Mouse (Mus musculus) olfactory bulb, adult 2 months (tissue): Measurements from ENCODE around the gene Psmg3. TPM values are rescaled to one million over a fixed set of nuclear protein-coding genes. Genes with fewer than 3 reads are reported as not detected.

ENCODE experiments used
- H3K27ac ChIP-seq: fragments of 200-500 bp; 2 replicates; pipeline ENCODE4 v1.5.1; 2012; ENCODE audit warnings: low read depth, low read length; ENCODE audit not compliant: insufficient read depth
- H3K4me1 ChIP-seq: fragments of 200-500 bp; 2 replicates; pipeline ENCODE4 v1.6.1; 2012; ENCODE audit warnings: low read length; ENCODE audit not compliant: control insufficient read depth, insufficient read depth
- H3K4me3 ChIP-seq: fragments of 200-500 bp; 2 replicates; pipeline ENCODE4 v1.5.1; 2012; ENCODE audit warnings: mild to moderate bottlenecking, low read depth, low read length, moderate library complexity; ENCODE audit not compliant: insufficient read depth
- CTCF ChIP-seq: fragments of 200-500 bp; IDR thresholded peaks from 2 replicates; pipeline ENCODE4 v1.5.1; 2012; ENCODE audit warnings: low read depth, mild to moderate bottlenecking, low read length, moderate library complexity; ENCODE audit not compliant: insufficient read depth
- POLR2A ChIP-seq: fragments of 200-500 bp; IDR thresholded peaks from 2 replicates; pipeline ENCODE4 v1.6.1; 2012; ENCODE audit warnings: mild to moderate bottlenecking, low read depth, low read length, moderate library complexity; ENCODE audit not compliant: insufficient read depth
- WGBS: fragments of 180-500 bp; shearing (Covaris S2); methylation state at CpG from one replicate; pipeline ENCODE4 v1.1.7; 2018; 5-methylcytosine and 5-hydroxymethylcytosine counted together
- polyA plus RNA-seq: library from polyadenylated mRNA; stranded (reverse); fragments of >200 nt; gene quantifications from 2 replicates; pipeline ENCODE4 v1.2.4, GENCODE M21; 2012; ENCODE audit warnings: low replicate concordance; ENCODE audit not compliant: missing spikeins, insufficient read depth, insufficient read length

Psmg3 gene
- not detected in 2 replicates for polyA plus RNA-seq

DNA sequence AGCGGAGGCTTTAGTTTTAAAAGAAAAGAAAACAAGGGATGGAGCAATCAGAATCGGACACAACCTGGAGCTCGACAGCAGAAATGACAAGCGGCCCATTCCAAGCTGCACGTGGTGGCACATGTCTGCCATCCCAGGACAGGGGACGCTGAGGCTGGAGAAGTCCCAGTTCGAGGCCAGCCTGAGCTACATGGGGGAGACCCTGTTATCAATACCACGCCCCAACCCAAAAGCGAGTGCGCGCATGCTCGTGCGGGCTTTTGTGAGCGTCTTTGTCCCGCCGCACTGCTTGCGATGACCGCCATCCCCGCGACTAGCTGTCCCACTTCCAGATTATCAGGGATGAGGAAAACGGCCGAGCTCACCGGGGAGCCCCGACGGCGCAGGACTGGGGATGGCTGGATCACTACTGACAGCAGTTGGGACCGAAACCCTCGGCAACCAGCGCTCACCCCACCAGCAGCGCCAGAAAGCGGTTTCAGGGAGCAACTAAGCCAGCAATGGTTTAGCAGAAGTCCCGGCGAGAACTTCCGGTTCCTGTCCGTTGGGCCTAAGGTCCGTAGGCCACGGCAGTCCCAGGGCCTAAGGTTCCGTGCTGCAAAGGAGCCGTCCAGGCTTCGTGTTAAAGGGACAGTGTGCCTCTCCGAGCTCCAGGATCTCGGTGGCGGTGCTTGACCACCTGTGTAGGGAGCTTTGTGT, at the start of gene Psmg3, which contains the start of gene Gm26938:
Gene Psmg3, minus strand, starts transcription at position 529 of the 699 bp plus-strand sequence.
Gene Gm26938, minus strand, starts transcription at position 51 of the 699 bp plus-strand sequence.
- TF ChIP-seq CTCF (no peak), POLR2A (peak; percentile 65)
- Histone ChIP-seq H3K27ac (no peak within 1 kb of the TSS), H3K4me1 (peaks cover 15% of the 10 kb centered on the region), H3K4me3 (peak within 1 kb of the TSS; percentile 62)
- under 1% methylated on average over 43 of the region's 43 CpGs for WGBS

GRCm38 (mm10) chr5:139871526-139871925, 44.8 kb upstream of the Psmg3 start:
- Histone ChIP-seq H3K27ac (no peak overlapping the region), H3K4me1 (no peaks in the 10 kb centered on the region), H3K4me3 (no peak overlapping the region)
- 94% methylated on average over 1 of the region's 1 CpGs for WGBS
- no peak for TF ChIP-seq CTCF
- no peak for TF ChIP-seq POLR2A

DNA sequence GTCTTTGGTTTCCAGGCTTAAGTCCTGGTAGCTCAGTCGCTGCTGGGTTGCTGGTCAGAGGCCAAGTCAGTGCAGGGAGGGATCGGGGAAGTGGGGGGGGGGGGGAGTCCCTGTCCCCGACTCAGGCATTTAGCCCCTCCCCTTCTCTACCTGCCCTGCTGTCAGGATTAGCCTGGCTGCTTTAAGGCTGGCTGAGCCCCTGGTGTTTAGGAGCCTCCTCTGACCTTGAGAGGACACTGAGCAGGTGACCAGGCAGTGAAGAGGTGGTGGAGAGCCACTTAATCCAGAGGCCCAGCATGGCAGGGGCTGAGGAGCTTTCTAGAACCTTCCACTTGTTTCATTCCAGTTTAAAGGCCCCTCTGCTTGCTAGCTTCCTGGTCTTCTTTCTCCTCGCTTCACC, 44.2 kb upstream of the Psmg3 start:
- 48% methylated on average over 4 of the region's 4 CpGs for WGBS
- Histone ChIP-seq H3K27ac (no peak overlapping the region), H3K4me1 (no peaks in the 10 kb centered on the region), H3K4me3 (no peak overlapping the region)
- TF ChIP-seq CTCF (no peak), POLR2A (no peak)

- peaks cover 4% of the 10 kb centered on the region for H3K4me1 ChIP-seq
- H3K4me3 ChIP-seq = no peak overlapping the region
- no peak overlapping the region for H3K27ac ChIP-seq
- TF ChIP-seq CTCF (no peak), POLR2A (no peak)
- 18% methylated on average over 4 of the region's 4 CpGs for WGBS
These were observed 36.1 kb upstream of the Psmg3 start for GRCm38 (mm10) chr5:139862759-139863158.

- H3K27ac ChIP-seq = no peak overlapping the region
- TF ChIP-seq CTCF (no peak), POLR2A (no peak)
- H3K4me3 ChIP-seq = no peak overlapping the region
- 35% methylated on average over 15 of the region's 15 CpGs for WGBS
- H3K4me1 ChIP-seq = peaks cover 4% of the 10 kb centered on the region
These were observed 33.8 kb upstream of the Psmg3 start for GRCm38 (mm10) chr5:139860328-139861104.

GRCm38 (mm10) chr5:139849626-139850320, 23.1 kb upstream of the Psmg3 start:
- H3K4me3 ChIP-seq = no peak overlapping the region
- WGBS = 32% methylated on average over 12 of the region's 12 CpGs
- peaks cover 21% of the 10 kb centered on the region for H3K4me1 ChIP-seq
- no peak overlapping the region for H3K27ac ChIP-seq
- no peak for TF ChIP-seq CTCF

DNA sequence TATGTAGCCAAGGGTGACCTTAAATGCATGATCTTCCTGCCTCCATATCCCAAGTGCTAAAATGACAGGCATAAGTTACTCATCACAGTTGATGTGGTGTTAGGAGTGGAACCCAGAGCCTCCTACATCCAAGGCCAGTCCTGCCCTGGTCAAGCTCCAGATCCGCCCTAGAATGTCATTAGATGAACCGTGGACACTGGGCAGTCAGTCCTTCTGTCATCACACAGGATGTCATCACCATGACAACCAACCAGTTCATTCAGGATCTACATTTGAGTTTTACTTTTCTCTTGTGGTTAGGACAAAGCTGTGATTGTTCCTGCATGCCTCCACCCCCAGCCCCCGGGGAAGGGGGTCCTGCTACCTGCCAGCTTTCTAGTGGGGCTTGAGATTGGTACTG, 12.5 kb upstream of the Psmg3 start:
- H3K4me1 ChIP-seq = no peaks in the 10 kb centered on the region
- TF ChIP-seq CTCF = no peak
- no peak for TF ChIP-seq POLR2A
- 33% methylated on average over 3 of the region's 3 CpGs for WGBS
- no peak overlapping the region for H3K4me3 ChIP-seq
- no peak overlapping the region for H3K27ac ChIP-seq

DNA sequence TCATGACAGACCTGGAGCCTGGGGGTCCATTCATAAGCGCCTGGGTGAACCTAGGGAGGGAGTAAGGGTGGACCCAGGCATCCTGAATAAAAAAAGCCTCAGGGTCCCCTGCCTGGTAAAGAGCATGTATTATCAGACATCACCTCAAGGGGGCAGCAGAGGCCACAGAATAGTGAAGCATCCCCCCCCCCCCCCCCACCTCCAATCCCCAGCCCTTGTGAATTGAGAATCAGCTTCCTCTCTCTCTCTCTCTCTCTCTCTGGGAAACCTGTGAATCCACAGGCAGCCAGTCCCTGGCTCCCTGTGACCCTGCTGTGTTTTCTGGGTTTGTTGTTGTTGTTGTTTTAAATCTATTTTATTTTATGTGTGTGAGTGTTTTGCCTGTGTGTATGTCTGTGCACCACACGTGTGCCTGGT, 11.8 kb upstream of the Psmg3 start:
- Histone ChIP-seq H3K27ac (no peak overlapping the region), H3K4me1 (no peaks in the 10 kb centered on the region), H3K4me3 (no peak overlapping the region)
- TF ChIP-seq POLR2A (no peak), CTCF (no peak)
- WGBS = 10% methylated on average over 2 of the region's 2 CpGs

DNA sequence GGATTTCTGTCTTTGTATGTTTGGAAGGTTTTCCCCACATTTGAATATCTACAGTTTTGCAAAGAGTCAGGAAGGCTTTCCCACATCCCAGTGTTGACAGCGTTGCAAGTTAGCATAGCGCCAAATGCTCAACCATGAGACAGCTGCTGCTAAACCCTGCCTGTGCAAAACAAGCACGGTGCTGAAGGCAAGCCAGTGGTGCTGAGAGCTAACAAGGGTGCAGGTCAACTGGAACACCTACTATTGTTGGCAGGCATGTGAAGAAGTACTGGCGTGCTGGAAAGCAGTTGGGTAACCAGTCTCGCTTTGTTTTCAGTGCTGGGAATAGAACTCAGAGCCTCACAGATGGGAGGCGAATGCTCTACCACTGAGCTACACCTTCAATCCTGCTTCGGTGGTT, 9.0 kb upstream of the Psmg3 start:
- H3K4me1 ChIP-seq = no peaks in the 10 kb centered on the region
- TF ChIP-seq POLR2A (no peak), CTCF (no peak)
- H3K4me3 ChIP-seq = no peak overlapping the region
- no peak overlapping the region for H3K27ac ChIP-seq
- 83% methylated on average over 7 of the region's 7 CpGs for WGBS
